Comparison of ENCODE assay signal across 10 mouse cellular contexts in genomic region chrX:94197789-94198188, GRCm38 (mm10). TPM values are rescaled to one million over a fixed set of nuclear protein-coding genes. Genes with fewer than 3 reads are reported as not detected.
DNase-seq lines count a peak whose midpoint lies in the region; ATAC-seq and TF ChIP-seq lines count a peak whose summit lies in the region.
"Had no signal": no experiment of that assay in that cellular context is flagged by ENCODE, and none has a peak within 500 bp of the region (broad histone marks: within the 10 kb centered on the region; RNA-seq: fewer than 3 reads in every experiment).

No protein-coding gene starts in this region.

- no peak overlapping the region for H3K4me2 ChIP-seq in lung, postnatal 0 days (replicated peaks; ENCODE audit: low read depth, low read length)

- WGBS in lung, postnatal 0 days: 76% methylated on average over 5 of the region's 5 CpGs

- H3K4me1 ChIP-seq in lung, postnatal 0 days (ENCODE audit: insufficient read depth, low read depth, low read length): no peaks in the 10 kb centered on the region

- H3K27me3 ChIP-seq in lung, postnatal 0 days (replicated peaks; ENCODE audit: insufficient read depth, low read length): no peaks in the 10 kb centered on the region

- intact Hi-C loops in left cerebral cortex, postnatal 10 days (cut with DNase I): no loop called here

- H3K9ac ChIP-seq in lung, postnatal 0 days (replicated peaks; ENCODE audit: low read depth): no peak overlapping the region

- no peak overlapping the region for H3K4me3 ChIP-seq in lung, postnatal 0 days (ENCODE audit: low read depth, low read length)
- H3K4me3 ChIP-seq: erythroblast, embryonic 14.5 days; myocyte had no signal

- no peak for ATAC-seq in lung, postnatal 0 days

- H3K27ac ChIP-seq in lung, postnatal 0 days (ENCODE audit: low read length): no peak overlapping the region

- DNase-seq in cerebellum, postnatal 10 days: peak; percentile 4 to 67
- no peak for DNase-seq in cerebellum, adult 11 months
- DNase-seq in layer of hippocampus, postnatal 25 days (ENCODE audit: extremely low spot score in 1 of 2, low spot score in 1 of 2): peak; percentile 28 to 70
- DNase-seq in layer of hippocampus, adult 8-10 months (ENCODE audit: low spot score in 2 of 2): no peak
- peak; percentile 53 for DNase-seq in NIH3T3 (ENCODE audit: low read depth)
- no peak for DNase-seq in lung, postnatal 0 days (ENCODE audit: low spot score)
- DNase-seq in thymus, postnatal 25 days: peak; percentile 35
- no peak for DNase-seq in left cerebral cortex, postnatal 10 days (ENCODE audit: extremely low spot score in 1 of 2, low spot score in 2 of 2)

- H3K9me3 ChIP-seq in lung, postnatal 0 days (ENCODE audit: low read length): no peaks in the 10 kb centered on the region

- peaks cover 4% of the 10 kb centered on the region; the same call in 1 of the 2 replicates for H3K36me3 ChIP-seq in lung, postnatal 0 days (ENCODE audit: insufficient read depth, low read length)

- no peak for TF ChIP-seq EP300 in lung, postnatal 0 days (IDR thresholded peaks at IDR 0.05)

- TF ChIP-seq CTCF in lung, postnatal 0 days (IDR thresholded peaks at IDR 0.05): peak; percentile 54

RNA-seq across cellular contexts. Expression of gene Eif2s3x, which starts 14.9 kb away (rescaled TPM):
- total RNA-seq in layer of hippocampus, postnatal 25 days (2021): 100 to 1,000 TPM in 1 of 2 experiments, 10 to 100 TPM in 1; 99.8 to 162 TPM
- total RNA-seq in layer of hippocampus, adult 8-10 months (2022): 100 to 1,000 TPM; 104 to 187 (median 136) TPM
- 32.0 and 36.1 TPM in 2 replicates for polyA plus RNA-seq in lung, postnatal 0 days (2015; fragmentation: Nextera tagmentation; extraction: Ambion mirVana)
- total RNA-seq in left cerebral cortex, postnatal 10 days (2021): 100 to 1,000 TPM; 125 to 185 TPM

RNA-seq across cellular contexts. Expression of gene Klhl15, which starts 36.6 kb away (rescaled TPM):
- total RNA-seq in layer of hippocampus, postnatal 25 days (2021): 10 to 100 TPM; 27.2 to 32.4 TPM
- total RNA-seq in layer of hippocampus, adult 8-10 months (2022): 10 to 100 TPM; 23.4 to 27.5 (median 24.8) TPM
- 5.1 and 5.7 TPM in 2 replicates for polyA plus RNA-seq in lung, postnatal 0 days (2015; fragmentation: Nextera tagmentation; extraction: Ambion mirVana)
- total RNA-seq in left cerebral cortex, postnatal 10 days (2021): 10 to 100 TPM; 21.5 to 22.8 TPM

Comparison
In these comparisons a context has a peak if more than half of its experiments do, and no peak if none do; other contexts are left out.
1. DNase-seq: peak in cerebellum, postnatal 10 days (2 of 2), layer of hippocampus, postnatal 25 days (2 of 2), NIH3T3 (single experiment) and thymus, postnatal 25 days (single experiment); none in cerebellum, adult 11 months (single experiment), layer of hippocampus, adult 8-10 months (0 of 2), lung, postnatal 0 days (single experiment) and left cerebral cortex, postnatal 10 days (0 of 2).